Mouse (Mus musculus): ENCODE results near the gene Wdr61. TPM values are rescaled to one million over a fixed set of nuclear protein-coding genes. Genes with fewer than 3 reads are reported as not detected.

The Wdr61 gene
- 103 and 105 TPM in 2 replicates for polyA plus RNA-seq (2014; fragmentation: Nextera tagmentation; extraction: Ambion mirVana)

DNA sequence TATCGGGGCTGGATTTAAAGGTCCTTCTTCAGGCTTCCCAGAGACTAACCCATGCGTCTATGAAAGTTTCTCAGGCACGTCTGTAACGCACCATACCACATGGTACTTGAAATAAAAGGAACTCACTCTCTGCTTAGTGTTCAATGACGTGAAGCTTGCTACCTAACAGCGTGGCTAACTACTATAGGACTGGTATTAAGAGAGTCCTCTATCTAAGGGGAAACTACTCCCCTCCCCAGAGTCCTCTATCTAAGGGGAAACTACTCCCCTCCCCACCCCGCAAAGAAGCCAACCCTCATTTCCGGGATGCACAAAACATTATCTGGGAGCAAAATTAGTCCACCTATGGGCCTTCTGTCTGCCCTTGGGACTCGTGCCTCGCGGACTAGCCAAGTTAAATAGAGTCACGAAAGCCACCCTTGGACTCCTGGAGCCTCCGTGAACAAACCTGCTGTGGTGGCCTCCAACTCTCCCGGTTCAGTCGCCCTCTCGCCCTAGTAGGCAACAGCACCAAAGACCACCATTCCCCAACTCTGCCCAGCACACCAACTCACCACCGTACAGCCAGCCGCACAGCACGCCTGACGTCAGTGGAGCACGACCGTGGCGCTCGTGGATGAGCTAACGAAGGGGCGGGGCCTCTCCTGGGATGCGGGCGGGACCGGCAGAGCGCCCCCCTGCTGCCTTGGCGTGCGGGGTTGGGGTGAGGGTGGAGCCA, at the start of gene Wdr61:
Gene Wdr61, minus strand, starts transcription at position 599 of the 718 bp plus-strand sequence.
- peak within 1 kb of the TSS; percentile 79 to 88 for H3K27ac ChIP-seq (replicated peaks in 1 of 2; ENCODE audit: control insufficient read depth in 1 of 2, insufficient read depth in 1 of 2, low read depth in 2 of 2, low read length in 2 of 2)
- H3K36me3 ChIP-seq (ENCODE audit: control insufficient read depth, insufficient read depth, low read length) = peaks cover 20% of the 10 kb centered on the region
- H3K27me3 ChIP-seq (ENCODE audit: control insufficient read depth, insufficient read depth, low read length) = no peaks in the 10 kb centered on the region
- peak; percentile 96 for ATAC-seq (ENCODE audit: insufficient number of reproducible peaks, insufficient read depth, low FRiP score, low read depth)
- 2% methylated on average over 27 of the region's 32 CpGs for WGBS
- peaks cover 0 to 8% of the 10 kb centered on the region in 2 experiments; a peak in 2 of 4 replicates for H3K4me1 ChIP-seq (ENCODE audit: control insufficient read depth in 2 of 2, insufficient read depth in 2 of 2, low read length in 2 of 2)
- peak within 1 kb of the TSS; percentile 95 for H3K9ac ChIP-seq (ENCODE audit: low read length)
- H3K4me2 ChIP-seq (ENCODE audit: low read length) = peak within 1 kb of the TSS; percentile 89
- H3K4me3 ChIP-seq (ENCODE audit: control insufficient read depth in 1 of 2, insufficient read depth in 1 of 2, low read depth in 1 of 2, low read length in 2 of 2) = peak within 1 kb of the TSS; percentile 73 to 94
- no peaks in the 10 kb centered on the region for H3K9me3 ChIP-seq (ENCODE audit: control insufficient read depth, low read length)

DNA sequence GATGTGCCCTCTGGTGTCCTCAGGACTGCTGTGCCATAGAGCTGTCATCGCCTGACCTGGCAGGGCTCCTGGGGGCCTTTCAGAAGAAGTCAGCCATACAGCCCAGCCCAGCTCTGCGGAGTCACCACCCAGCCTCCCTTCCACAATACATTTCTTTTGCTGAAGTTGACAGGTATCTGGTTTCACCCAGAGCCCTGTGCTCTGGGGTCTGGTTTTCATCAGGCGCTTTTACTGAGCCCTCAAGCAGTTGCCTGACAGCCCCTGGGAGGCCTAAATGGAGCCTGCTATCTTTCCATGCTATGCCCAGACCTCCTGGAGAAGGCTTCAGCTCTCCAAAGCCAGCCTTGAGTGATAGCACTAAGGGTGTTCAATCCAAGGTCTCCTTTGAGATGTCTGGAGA, 49.7 kb upstream of the Wdr61 start:
- ATAC-seq (ENCODE audit: insufficient number of reproducible peaks, insufficient read depth, low FRiP score, low read depth) = peak; percentile 83
- Histone ChIP-seq H3K36me3 (ENCODE audit: control insufficient read depth, insufficient read depth, low read length) (no peaks in the 10 kb centered on the region), H3K9me3 (ENCODE audit: control insufficient read depth, low read length) (no peaks in the 10 kb centered on the region), H3K27ac (replicated peaks in 1 of 2; ENCODE audit: control insufficient read depth in 1 of 2, insufficient read depth in 1 of 2, low read depth in 2 of 2, low read length in 2 of 2) (peak overlapping the region; percentile 43 to 54; a peak in 3 of 4 replicates), H3K4me1 (ENCODE audit: control insufficient read depth in 2 of 2, insufficient read depth in 2 of 2, low read length in 2 of 2) (peaks cover 22 to 24% of the 10 kb centered on the region in 2 experiments), H3K9ac (ENCODE audit: low read length) (no peak overlapping the region), H3K4me3 (ENCODE audit: control insufficient read depth in 1 of 2, insufficient read depth in 1 of 2, low read depth in 1 of 2, low read length in 2 of 2) (no peak overlapping the region), H3K27me3 (ENCODE audit: control insufficient read depth, insufficient read depth, low read length) (no peaks in the 10 kb centered on the region), H3K4me2 (ENCODE audit: low read length) (no peak overlapping the region)
- WGBS = 11% methylated on average over 3 of the region's 3 CpGs

DNA sequence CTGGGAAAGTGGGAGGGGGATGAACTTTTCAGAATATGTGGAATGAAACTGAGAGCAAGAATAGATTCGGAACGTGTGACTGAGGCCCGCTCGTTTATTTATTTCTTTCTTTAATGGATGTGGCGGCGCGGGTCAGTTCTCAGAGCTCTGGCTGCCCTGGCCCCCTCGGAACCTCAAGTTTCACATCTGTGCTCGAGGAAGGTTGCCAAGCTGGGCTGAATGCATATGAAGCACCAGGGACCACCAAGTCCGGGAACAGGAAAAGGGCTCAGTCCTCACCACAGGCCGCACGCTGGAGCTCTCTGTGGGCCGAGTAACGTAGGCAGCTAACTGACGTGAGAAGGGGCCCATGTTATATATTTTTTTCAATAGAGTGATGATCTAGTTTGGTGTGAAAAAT, 48.2 kb upstream of the Wdr61 start:
- H3K27ac ChIP-seq (replicated peaks in 1 of 2; ENCODE audit: control insufficient read depth in 1 of 2, insufficient read depth in 1 of 2, low read depth in 2 of 2, low read length in 2 of 2) = no peak overlapping the region
- no peak overlapping the region for H3K4me3 ChIP-seq (ENCODE audit: control insufficient read depth in 1 of 2, insufficient read depth in 1 of 2, low read depth in 1 of 2, low read length in 2 of 2)
- ATAC-seq (ENCODE audit: insufficient number of reproducible peaks, insufficient read depth, low FRiP score, low read depth) = no peak
- H3K9ac ChIP-seq (ENCODE audit: low read length) = no peak overlapping the region
- H3K27me3 ChIP-seq (ENCODE audit: control insufficient read depth, insufficient read depth, low read length) = no peaks in the 10 kb centered on the region
- WGBS = 84% methylated on average over 15 of the region's 15 CpGs
- H3K9me3 ChIP-seq (ENCODE audit: control insufficient read depth, low read length) = no peaks in the 10 kb centered on the region
- no peak overlapping the region for H3K4me2 ChIP-seq (ENCODE audit: low read length)
- H3K4me1 ChIP-seq (ENCODE audit: control insufficient read depth in 2 of 2, insufficient read depth in 2 of 2, low read length in 2 of 2) = peaks cover 15 to 17% of the 10 kb centered on the region in 2 experiments
- H3K36me3 ChIP-seq (ENCODE audit: control insufficient read depth, insufficient read depth, low read length) = no peaks in the 10 kb centered on the region

DNA sequence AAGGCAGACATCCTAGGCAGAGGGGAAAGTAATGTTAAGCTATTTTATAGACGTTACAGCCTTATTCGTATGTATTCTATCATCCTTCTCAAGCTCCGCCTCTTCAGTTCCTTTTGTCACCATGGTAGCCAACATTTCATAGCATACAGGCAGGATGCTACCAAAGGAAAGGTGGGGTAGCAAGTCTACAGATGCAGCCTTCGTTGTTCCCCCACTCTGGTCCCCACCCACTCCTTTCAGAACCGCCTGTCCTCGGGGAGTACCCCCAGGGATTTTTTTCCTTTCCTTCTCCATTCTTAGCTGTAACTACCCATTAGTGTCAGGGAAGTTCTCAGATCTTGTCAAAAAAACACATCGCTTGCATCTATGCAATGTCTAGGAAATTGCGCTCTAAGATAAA, 45.0 kb upstream of the Wdr61 start:
- no peak for ATAC-seq (ENCODE audit: insufficient number of reproducible peaks, insufficient read depth, low FRiP score, low read depth)
- no peaks in the 10 kb centered on the region for H3K9me3 ChIP-seq (ENCODE audit: control insufficient read depth, low read length)
- no peak overlapping the region for H3K27ac ChIP-seq (replicated peaks in 1 of 2; ENCODE audit: control insufficient read depth in 1 of 2, insufficient read depth in 1 of 2, low read depth in 2 of 2, low read length in 2 of 2)
- peaks cover 10% of the 10 kb centered on the region; the same call in 1 of the 2 replicates for H3K27me3 ChIP-seq (ENCODE audit: control insufficient read depth, insufficient read depth, low read length)
- 82% methylated on average over 8 of the region's 8 CpGs for WGBS
- no peak overlapping the region for H3K4me2 ChIP-seq (ENCODE audit: low read length)
- H3K4me3 ChIP-seq (ENCODE audit: control insufficient read depth in 1 of 2, insufficient read depth in 1 of 2, low read depth in 1 of 2, low read length in 2 of 2) = no peak overlapping the region
- H3K36me3 ChIP-seq (ENCODE audit: control insufficient read depth, insufficient read depth, low read length) = no peaks in the 10 kb centered on the region
- peaks cover 5 to 6% of the 10 kb centered on the region in 2 experiments; a peak in 3 of 4 replicates for H3K4me1 ChIP-seq (ENCODE audit: control insufficient read depth in 2 of 2, insufficient read depth in 2 of 2, low read length in 2 of 2)
- H3K9ac ChIP-seq (ENCODE audit: low read length) = no peak overlapping the region

DNA sequence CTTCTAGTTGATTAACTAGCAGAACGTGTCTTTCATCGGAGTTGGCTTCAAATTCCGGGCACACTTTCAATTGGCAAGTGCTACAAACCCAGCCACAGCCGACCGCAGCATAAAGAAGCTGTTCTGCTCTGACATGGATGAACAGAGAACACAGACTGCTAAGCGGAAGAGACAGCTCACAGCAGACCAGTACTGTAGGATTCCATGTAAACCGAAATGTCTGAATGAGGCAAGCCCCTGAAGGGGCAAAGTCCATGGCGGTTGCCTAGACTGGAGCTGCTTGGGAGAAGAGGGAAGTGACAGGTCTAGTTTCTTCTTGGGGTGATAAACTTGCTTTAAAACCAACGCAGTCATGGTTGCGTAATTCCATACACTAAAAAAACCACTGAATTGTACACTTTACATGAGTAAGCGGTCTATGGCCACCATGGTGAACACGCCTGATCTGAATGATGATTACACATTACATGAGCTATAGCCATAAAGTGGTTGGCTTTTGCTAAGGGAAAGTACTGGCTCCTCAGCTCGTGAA, 42.2 kb upstream of the Wdr61 start:
- Histone ChIP-seq H3K36me3 (ENCODE audit: control insufficient read depth, insufficient read depth, low read length) (no peaks in the 10 kb centered on the region), H3K27me3 (ENCODE audit: control insufficient read depth, insufficient read depth, low read length) (peaks cover 12% of the 10 kb centered on the region; the same call in 1 of the 2 replicates), H3K27ac (replicated peaks in 1 of 2; ENCODE audit: control insufficient read depth in 1 of 2, insufficient read depth in 1 of 2, low read depth in 2 of 2, low read length in 2 of 2) (no peak overlapping the region), H3K4me2 (ENCODE audit: low read length) (no peak overlapping the region), H3K9me3 (ENCODE audit: control insufficient read depth, low read length) (no peaks in the 10 kb centered on the region), H3K4me1 (ENCODE audit: control insufficient read depth in 2 of 2, insufficient read depth in 2 of 2, low read length in 2 of 2) (peaks cover 8 to 19% of the 10 kb centered on the region in 2 experiments), H3K4me3 (ENCODE audit: control insufficient read depth in 1 of 2, insufficient read depth in 1 of 2, low read depth in 1 of 2, low read length in 2 of 2) (no peak overlapping the region), H3K9ac (ENCODE audit: low read length) (no peak overlapping the region)
- 84% methylated on average over 13 of the region's 13 CpGs for WGBS
- no peak for ATAC-seq (ENCODE audit: insufficient number of reproducible peaks, insufficient read depth, low FRiP score, low read depth)

DNA sequence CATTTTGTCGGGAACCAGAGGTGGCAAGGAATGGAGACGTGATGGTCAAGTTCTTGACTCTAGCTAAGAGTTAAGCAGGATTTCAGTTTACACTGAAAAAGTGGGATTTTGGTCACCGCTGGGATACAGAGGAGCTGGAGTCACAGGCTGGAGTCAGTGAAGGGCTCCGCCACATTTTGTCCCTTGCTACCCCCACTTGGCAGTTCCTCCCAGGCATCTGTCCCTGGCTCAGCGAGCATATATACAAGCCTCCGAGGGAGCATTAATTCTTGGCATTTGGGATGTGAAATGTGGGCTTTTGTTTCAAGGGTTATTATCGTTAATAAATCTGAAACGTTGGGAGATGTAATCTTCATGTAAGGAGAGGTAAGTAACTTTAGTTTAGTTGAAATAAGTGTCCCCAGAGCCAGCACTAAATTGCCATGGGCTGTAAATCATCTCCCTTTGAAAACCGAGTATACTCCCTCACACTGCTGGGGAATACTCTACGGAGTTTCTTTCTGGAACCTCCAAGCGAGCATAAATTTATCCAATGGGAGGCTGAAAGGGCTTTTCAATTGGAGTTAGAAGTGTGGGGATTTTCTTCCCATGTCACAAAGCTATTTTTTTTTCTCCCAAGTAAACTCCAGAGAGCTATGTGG, 35.9 kb upstream of the Wdr61 start:
- WGBS = 80% methylated on average over 11 of the region's 11 CpGs
- H3K27me3 ChIP-seq (ENCODE audit: control insufficient read depth, insufficient read depth, low read length) = peaks cover 65% of the 10 kb centered on the region

DNA sequence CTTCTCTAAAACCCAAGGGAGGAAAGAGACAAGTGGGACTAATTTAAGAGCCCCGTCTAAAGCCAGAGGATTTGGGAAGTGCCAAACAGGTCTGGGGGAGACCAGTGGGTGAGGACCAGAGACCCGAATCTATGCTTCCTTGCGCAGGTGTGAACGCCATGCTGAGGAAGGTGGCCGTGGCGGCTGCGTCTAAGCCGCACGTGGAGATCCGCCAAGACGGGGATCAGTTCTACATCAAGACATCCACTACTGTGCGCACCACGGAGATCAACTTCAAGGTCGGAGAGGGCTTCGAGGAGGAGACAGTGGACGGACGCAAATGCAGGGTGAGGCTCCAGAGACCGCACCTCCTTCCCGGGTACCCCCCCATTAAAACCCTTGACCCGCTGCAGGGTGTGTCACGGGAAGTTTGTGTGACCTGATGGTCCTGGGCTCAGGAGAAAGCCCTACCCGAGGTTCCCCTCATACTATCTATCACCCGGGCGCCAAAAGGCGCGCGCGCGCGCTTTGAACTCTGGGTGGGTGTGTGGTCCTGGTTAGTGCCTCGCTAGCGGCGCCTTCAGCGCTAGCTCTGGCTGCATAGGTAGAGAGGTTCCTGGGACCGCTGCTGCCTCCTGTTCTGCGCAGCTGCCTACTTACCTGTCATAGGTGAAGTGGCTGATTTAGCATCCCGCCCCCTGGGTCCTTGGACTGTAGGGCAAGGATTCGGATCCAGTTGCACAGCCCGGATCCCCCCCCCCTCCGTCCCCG, 31.2 kb upstream of the Wdr61 start:
- under 1% methylated on average over 41 of the region's 41 CpGs for WGBS
- Histone ChIP-seq H3K27me3 (ENCODE audit: control insufficient read depth, insufficient read depth, low read length) (peaks cover 88% of the 10 kb centered on the region), H3K9ac (ENCODE audit: low read length) (peak overlapping the region; percentile 31; the same call in 1 of the 2 replicates), H3K27ac (replicated peaks in 1 of 2; ENCODE audit: control insufficient read depth in 1 of 2, insufficient read depth in 1 of 2, low read depth in 2 of 2, low read length in 2 of 2) (no peak overlapping the region), H3K9me3 (ENCODE audit: control insufficient read depth, low read length) (no peaks in the 10 kb centered on the region), H3K4me3 (ENCODE audit: control insufficient read depth in 1 of 2, insufficient read depth in 1 of 2, low read depth in 1 of 2, low read length in 2 of 2) (peak overlapping the region; percentile 20 to 34), H3K4me1 (ENCODE audit: control insufficient read depth in 2 of 2, insufficient read depth in 2 of 2, low read length in 2 of 2) (peaks cover 4 to 16% of the 10 kb centered on the region in 2 experiments; a peak in 3 of 4 replicates), H3K4me2 (ENCODE audit: low read length) (peak overlapping the region; percentile 74), H3K36me3 (ENCODE audit: control insufficient read depth, insufficient read depth, low read length) (no peaks in the 10 kb centered on the region)
- no peak for ATAC-seq (ENCODE audit: insufficient number of reproducible peaks, insufficient read depth, low FRiP score, low read depth)

More for the DNA sequence above, 35.9 kb upstream of the Wdr61 start:
- Histone ChIP-seq H3K9ac (ENCODE audit: low read length) (no peak overlapping the region), H3K9me3 (ENCODE audit: control insufficient read depth, low read length) (no peaks in the 10 kb centered on the region), H3K4me3 (ENCODE audit: control insufficient read depth in 1 of 2, insufficient read depth in 1 of 2, low read depth in 1 of 2, low read length in 2 of 2) (no peak overlapping the region), H3K27ac (replicated peaks in 1 of 2; ENCODE audit: control insufficient read depth in 1 of 2, insufficient read depth in 1 of 2, low read depth in 2 of 2, low read length in 2 of 2) (no peak overlapping the region), H3K4me1 (ENCODE audit: control insufficient read depth in 2 of 2, insufficient read depth in 2 of 2, low read length in 2 of 2) (peaks cover 11 to 27% of the 10 kb centered on the region in 2 experiments), H3K4me2 (ENCODE audit: low read length) (no peak overlapping the region), H3K36me3 (ENCODE audit: control insufficient read depth, insufficient read depth, low read length) (no peaks in the 10 kb centered on the region)
- no peak for ATAC-seq (ENCODE audit: insufficient number of reproducible peaks, insufficient read depth, low FRiP score, low read depth)

All from heart, embryonic 14.5 days (tissue).